Mouse (Mus musculus) layer of hippocampus, postnatal 36 days (tissue): ENCODE measurements at regions not wholly inside any gene's neighbourhood (a gene's known extent, or its start where the extent isn't known, plus 50 kb on each side); places are given as distances from the start of the nearest gene placed in this dataset.
A peak's percentile ranks its signal among the peaks of the same experiment; 100 is the strongest.

ENCODE experiments used
- DNase-seq, 2 experiments: peaks; one replicate each; pipeline ENCODE4 v3.0.0; 2022

GRCm38 (mm10) chr17:76959786-76960185 is 1240.3 kb upstream of the Crim1 start:
- DNase-seq, result peak in 1 of 2 experiments; percentile 7
